Mouse (Mus musculus) macrophage (primary cell): Measurements from ENCODE around the gene Gm49450. TPM values are rescaled to one million over a fixed set of nuclear protein-coding genes. Genes with fewer than 3 reads are reported as not detected.

Experiments used
- H3K27ac ChIP-seq: fragments of 350-480 bp; formaldehyde crosslinking; 2 replicates; pipeline ENCODE4 v1.9.0; 2021
- H3K36me3 ChIP-seq: fragments of 350-480 bp; formaldehyde crosslinking; 2 replicates; pipeline ENCODE4 v1.9.0; 2021; ENCODE audit errors: inconsistent target
- H3K4me3 ChIP-seq: fragments of 350-480 bp; formaldehyde crosslinking; 2 replicates; pipeline ENCODE4 v1.9.0; 2021; ENCODE audit errors: inconsistent target
- H3K79me2 ChIP-seq: fragments of 350-480 bp; formaldehyde crosslinking; 2 replicates; pipeline ENCODE4 v1.9.0; 2021; ENCODE audit errors: inconsistent target
- WGBS: methylation state at CpG from one replicate; pipeline ENCODE4 v1.1.7; 2026; ENCODE audit warnings: inconsistent platforms; ENCODE audit not compliant: missing documents; 5-methylcytosine and 5-hydroxymethylcytosine counted together
- polyA plus RNA-seq: library from polyadenylated mRNA; stranded (reverse); fragments of 250-400 nt; gene quantifications from 3 replicates; pipeline ENCODE4 v1.2.4, GENCODE M21; 2018; ENCODE audit warnings: inconsistent platforms
- total RNA-seq, 78 experiments: library from RNA; depleted of rRNA; stranded (reverse); fragments of 250-400 nt; gene quantifications; 1 replicate in 9 of 78; 2 replicates in 24 of 78; 3 replicates in 43 of 78; 4 replicates in 2 of 78; pipeline ENCODE4 v1.2.4; 2018; ENCODE audit warnings: inconsistent platforms in 56 of 78

Gene Gm49450
- 1 to 10 TPM in 2 of 26 experiments, not detected in 24; 1.0 to 1.4 TPM for total RNA-seq (2018; cell fraction: chromatin; rRNA removed)
- not detected for total RNA-seq (2018; cell fraction: cytosol; rRNA removed)
- total RNA-seq (2018; cell fraction: nucleus; rRNA removed) = not detected
- polyA plus RNA-seq = 0.27 TPM in 1 of 3 replicates, not detected in the others

GRCm38 (mm10) chr15:98953401-98954356, at the start of gene Gm49450, which contains the start of gene Tuba1a:
Gene Gm49450 (minus strand): TSS chr15:98953551.
Gene Tuba1a (minus strand): TSS chr15:98953703.
- no peaks in the 10 kb centered on the region for H3K36me3 ChIP-seq
- H3K4me3 ChIP-seq = peak within 1 kb of the TSS; percentile 91
- WGBS = 16% methylated on average over 28 of the region's 28 CpGs
- peaks cover 13% of the 10 kb centered on the region for H3K79me2 ChIP-seq
- peak within 1 kb of the TSS; percentile 77 for H3K27ac ChIP-seq

- Histone ChIP-seq H3K4me3 (peak overlapping the region; percentile 23; the same call in 1 of the 2 replicates), H3K27ac (peak overlapping the region; percentile 73), H3K36me3 (no peaks in the 10 kb centered on the region), H3K79me2 (no peaks in the 10 kb centered on the region)
- WGBS = 12% methylated on average over 14 of the region's 17 CpGs
Measured at GRCm38 (mm10) chr15:99001451-99001931, 48.1 kb upstream of the Gm49450 start.

GRCm38 (mm10) chr15:99000535-99001283, 47.4 kb upstream of the Gm49450 start:
- Histone ChIP-seq H3K27ac (peak overlapping the region; percentile 73), H3K79me2 (no peaks in the 10 kb centered on the region), H3K36me3 (no peaks in the 10 kb centered on the region), H3K4me3 (peak overlapping the region; percentile 23; the same call in 1 of the 2 replicates)
- WGBS = 49% methylated on average over 14 of the region's 14 CpGs

GRCm38 (mm10) chr15:98998775-98999157, 45.4 kb upstream of the Gm49450 start:
- Histone ChIP-seq H3K4me3 (no peak overlapping the region), H3K27ac (no peak overlapping the region), H3K36me3 (no peaks in the 10 kb centered on the region), H3K79me2 (no peaks in the 10 kb centered on the region)
- WGBS = 13% methylated on average over 6 of the region's 6 CpGs

DNA sequence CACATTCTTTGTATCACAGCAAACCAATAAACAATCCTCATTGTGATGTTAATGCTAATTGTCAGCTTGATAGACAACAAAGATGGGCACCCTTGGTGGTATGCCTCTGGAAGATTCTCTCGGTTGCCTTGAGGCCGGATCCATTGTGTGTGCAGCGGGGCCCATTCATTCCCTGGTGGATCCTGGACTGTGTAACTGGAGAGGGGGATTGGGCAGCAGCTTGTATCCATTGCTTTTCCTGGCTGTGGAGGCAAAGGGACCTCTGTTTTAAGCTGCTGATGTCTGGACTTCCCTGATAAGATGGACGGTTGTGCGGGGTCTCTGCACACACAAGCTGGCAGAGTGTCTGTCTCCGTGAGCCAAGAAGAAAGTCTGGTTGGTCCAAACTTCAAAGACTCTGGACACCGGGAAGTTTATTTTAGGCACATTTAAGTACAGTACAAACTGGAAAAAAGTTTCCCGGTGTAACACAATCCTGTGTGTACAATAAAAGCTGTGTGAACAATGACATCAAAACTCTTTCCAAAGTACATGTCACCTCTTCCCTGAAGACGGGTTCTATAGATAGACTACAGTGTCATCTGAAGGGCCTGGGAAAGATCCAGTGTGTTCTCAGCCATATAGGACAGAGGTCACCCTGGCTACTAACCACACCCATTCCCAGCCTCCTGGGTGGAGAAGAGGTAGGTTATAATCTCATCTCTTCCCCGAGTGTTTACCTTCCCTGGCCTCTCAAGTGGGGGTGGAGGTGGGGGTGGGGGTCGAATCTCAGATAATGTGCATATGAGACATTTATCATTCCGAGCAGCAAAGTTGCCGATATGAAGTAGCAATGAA, 44.8 kb upstream of the Gm49450 start:
- no peak overlapping the region for H3K27ac ChIP-seq
- WGBS = 77% methylated on average over 13 of the region's 13 CpGs

GRCm38 (mm10) chr15:98996840-98997239, 43.5 kb upstream of the Gm49450 start:
- 92% methylated on average over 7 of the region's 7 CpGs for WGBS
- no peak overlapping the region for H3K27ac ChIP-seq
- H3K36me3 ChIP-seq = no peaks in the 10 kb centered on the region
- no peaks in the 10 kb centered on the region for H3K79me2 ChIP-seq
- H3K4me3 ChIP-seq = no peak overlapping the region

More for the DNA sequence above, 44.8 kb upstream of the Gm49450 start:
- H3K4me3 ChIP-seq = no peak overlapping the region
- H3K36me3 ChIP-seq = no peaks in the 10 kb centered on the region
- no peaks in the 10 kb centered on the region for H3K79me2 ChIP-seq

GRCm38 (mm10) chr15:98994957-98995520, 41.7 kb upstream of the Gm49450 start:
- Histone ChIP-seq H3K36me3 (no peaks in the 10 kb centered on the region), H3K4me3 (no peak overlapping the region), H3K27ac (no peak overlapping the region), H3K79me2 (no peaks in the 10 kb centered on the region)
- WGBS = 78% methylated on average over 9 of the region's 9 CpGs

- Histone ChIP-seq H3K27ac (peak overlapping the region; percentile 94), H3K4me3 (no peak overlapping the region), H3K79me2 (no peaks in the 10 kb centered on the region), H3K36me3 (no peaks in the 10 kb centered on the region)
- WGBS = 2% methylated on average over 11 of the region's 11 CpGs
Measured at GRCm38 (mm10) chr15:98993865-98994264, 40.5 kb upstream of the Gm49450 start.

- Histone ChIP-seq H3K36me3 (no peaks in the 10 kb centered on the region), H3K27ac (peak overlapping the region; percentile 94), H3K4me3 (peak overlapping the region; percentile 30), H3K79me2 (no peaks in the 10 kb centered on the region)
- WGBS = 2% methylated on average over 35 of the region's 35 CpGs
Measured at GRCm38 (mm10) chr15:98993093-98993793, 39.9 kb upstream of the Gm49450 start.

DNA sequence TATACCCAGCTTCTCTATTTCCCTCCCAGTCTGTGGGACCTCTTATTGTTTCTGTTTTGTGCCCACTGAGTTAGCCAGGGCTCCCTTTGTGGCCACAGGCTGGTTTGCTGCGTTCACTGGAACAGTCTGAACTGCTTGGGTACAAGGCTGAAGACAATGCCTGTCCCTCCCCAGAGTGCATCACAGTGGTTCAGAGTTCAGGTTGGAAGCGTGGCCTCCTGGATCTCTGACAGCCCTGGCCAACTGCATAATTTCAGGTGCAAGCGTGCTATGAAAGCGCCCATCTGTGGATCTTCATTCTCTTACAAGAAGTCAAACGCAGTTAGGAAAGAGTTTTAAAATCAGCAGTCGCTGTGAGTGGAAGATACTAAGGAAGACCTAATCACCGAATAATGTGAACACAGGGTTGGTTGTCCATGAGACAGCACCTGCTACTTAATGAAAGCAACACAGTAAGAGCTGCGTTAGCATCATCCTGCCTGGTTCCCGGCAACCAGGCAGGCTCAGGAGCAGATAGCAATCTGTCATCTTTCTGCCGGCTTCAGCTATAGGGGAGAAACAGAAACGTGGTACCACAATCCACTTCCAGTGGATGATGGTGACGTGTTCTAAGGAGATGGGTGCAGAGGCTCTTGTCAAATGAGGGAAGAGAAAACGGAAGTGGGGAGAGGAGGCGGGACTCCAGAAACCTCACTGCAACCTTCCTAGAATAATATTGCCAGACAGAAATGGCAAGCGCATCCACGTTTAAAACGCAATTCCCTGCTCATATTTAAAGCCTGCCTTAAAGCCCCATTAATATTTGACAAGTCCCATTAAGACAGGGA, 38.9 kb upstream of the Gm49450 start:
- Histone ChIP-seq H3K4me3 (peak overlapping the region; percentile 21; the same call in 1 of the 2 replicates), H3K27ac (peak overlapping the region; percentile 94), H3K36me3 (no peaks in the 10 kb centered on the region), H3K79me2 (no peaks in the 10 kb centered on the region)
- 28% methylated on average over 17 of the region's 17 CpGs for WGBS

DNA sequence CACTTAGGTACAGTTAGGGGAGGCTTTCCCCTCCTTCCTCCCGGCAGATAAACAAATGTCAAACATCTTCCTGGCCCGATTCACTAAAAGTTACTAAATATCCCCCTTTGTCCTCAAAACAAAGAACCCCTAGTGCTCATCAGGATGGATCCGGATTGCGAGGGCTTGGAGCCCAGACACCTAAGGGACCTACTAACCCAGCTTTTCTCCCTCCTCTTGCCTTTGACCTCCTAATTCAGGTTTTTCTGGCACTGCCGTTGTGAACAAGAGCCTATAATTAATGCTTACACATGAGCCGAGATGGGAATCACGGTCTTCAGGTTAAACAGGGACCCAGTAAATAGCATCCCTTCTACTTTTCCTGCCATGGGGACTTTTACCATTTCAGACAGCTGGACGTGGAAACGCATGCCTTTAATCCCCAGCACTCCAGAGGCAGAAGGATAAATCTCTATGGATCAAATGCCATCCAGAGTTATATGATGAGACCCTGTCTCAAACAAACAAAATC, 38.2 kb upstream of the Gm49450 start:
- Histone ChIP-seq H3K36me3 (no peaks in the 10 kb centered on the region), H3K27ac (peak overlapping the region; percentile 94), H3K79me2 (no peaks in the 10 kb centered on the region), H3K4me3 (no peak overlapping the region)
- WGBS = 90% methylated on average over 9 of the region's 9 CpGs
